Mouse (Mus musculus): ENCODE measurements at regions not wholly inside any gene's neighbourhood (a gene's known extent, or its start where the extent isn't known, plus 50 kb on each side); places are given as distances from the start of the nearest gene placed in this dataset.

DNA sequence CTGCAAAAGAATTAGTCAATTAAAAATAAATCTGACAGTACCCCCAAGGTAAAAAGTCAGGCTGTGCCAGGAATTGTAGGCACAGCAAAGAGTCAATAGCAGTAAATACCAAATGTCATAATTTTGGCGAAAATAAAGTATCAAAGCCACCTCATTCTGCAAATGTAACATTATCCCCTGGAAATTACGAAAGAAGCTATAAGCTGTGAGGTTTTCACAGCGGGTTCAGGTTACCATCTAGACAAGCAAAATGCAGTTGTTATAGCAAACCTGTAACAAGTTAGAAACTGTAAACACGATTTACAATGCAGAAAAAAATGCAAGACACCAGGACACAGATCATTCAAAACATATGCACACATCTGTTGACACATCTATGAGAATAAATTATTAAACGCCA lies 87.6 kb downstream of the Gm12728 start:
- no peaks in the 10 kb centered on the region for H3K9me3 ChIP-seq (ENCODE audit: control insufficient read depth, low read length)
- H3K36me3 ChIP-seq (ENCODE audit: control insufficient read depth, insufficient read depth, low read length) = no peaks in the 10 kb centered on the region
- no peak overlapping the region for H3K4me3 ChIP-seq (ENCODE audit: control insufficient read depth in 1 of 2, insufficient read depth in 1 of 2, low read depth in 1 of 2, low read length in 2 of 2)
- H3K27me3 ChIP-seq (ENCODE audit: control insufficient read depth, insufficient read depth, low read length) = no peaks in the 10 kb centered on the region
- H3K4me2 ChIP-seq (ENCODE audit: low read length) = no peak overlapping the region
- ATAC-seq (ENCODE audit: insufficient number of reproducible peaks, insufficient read depth, low FRiP score, low read depth) = no peak
- no peak overlapping the region for H3K27ac ChIP-seq (replicated peaks in 1 of 2; ENCODE audit: control insufficient read depth in 1 of 2, insufficient read depth in 1 of 2, low read depth in 2 of 2, low read length in 2 of 2)
- WGBS = 81% methylated on average over 5 of the region's 5 CpGs
- H3K4me1 ChIP-seq (ENCODE audit: control insufficient read depth in 2 of 2, insufficient read depth in 2 of 2, low read length in 2 of 2) = peaks cover 10 to 28% of the 10 kb centered on the region in 2 experiments
- H3K9ac ChIP-seq (ENCODE audit: low read length) = no peak overlapping the region

DNA sequence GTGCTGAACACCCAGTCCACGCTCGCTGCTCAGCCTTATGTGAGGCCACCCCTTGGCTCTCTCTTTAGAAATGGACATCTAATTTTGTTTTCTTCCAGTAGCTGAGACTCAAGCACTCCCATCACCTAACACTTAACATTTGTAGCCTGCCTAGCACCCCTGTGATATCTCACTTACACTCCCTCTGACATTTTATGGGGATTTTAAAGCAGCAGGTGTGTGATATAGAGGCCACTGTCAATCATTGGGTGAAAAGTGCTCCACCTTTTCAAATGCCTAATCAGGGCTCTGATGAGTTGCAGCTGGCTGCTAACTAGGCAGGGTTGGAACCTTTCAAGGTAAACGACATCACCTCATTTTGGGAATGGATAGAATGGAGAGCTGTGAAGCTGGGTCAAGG lies 90.2 kb downstream of the Gm12728 start:
- H3K9ac ChIP-seq (ENCODE audit: low read length) = no peak overlapping the region
- H3K4me1 ChIP-seq (ENCODE audit: control insufficient read depth in 2 of 2, insufficient read depth in 2 of 2, low read length in 2 of 2) = peaks cover 5 to 10% of the 10 kb centered on the region in 2 experiments
- no peaks in the 10 kb centered on the region for H3K36me3 ChIP-seq (ENCODE audit: control insufficient read depth, insufficient read depth, low read length)
- H3K9me3 ChIP-seq (ENCODE audit: control insufficient read depth, low read length) = no peaks in the 10 kb centered on the region
- H3K4me2 ChIP-seq (ENCODE audit: low read length) = no peak overlapping the region
- 30% methylated on average over 3 of the region's 3 CpGs for WGBS
- H3K4me3 ChIP-seq (ENCODE audit: control insufficient read depth in 1 of 2, insufficient read depth in 1 of 2, low read depth in 1 of 2, low read length in 2 of 2) = no peak overlapping the region
- H3K27ac ChIP-seq (replicated peaks in 1 of 2; ENCODE audit: control insufficient read depth in 1 of 2, insufficient read depth in 1 of 2, low read depth in 2 of 2, low read length in 2 of 2) = peak overlapping the region in 1 of 2 experiments; percentile 56; a peak in 1 of 4 replicates
- no peaks in the 10 kb centered on the region for H3K27me3 ChIP-seq (ENCODE audit: control insufficient read depth, insufficient read depth, low read length)
- no peak for ATAC-seq (ENCODE audit: insufficient number of reproducible peaks, insufficient read depth, low FRiP score, low read depth)

DNA sequence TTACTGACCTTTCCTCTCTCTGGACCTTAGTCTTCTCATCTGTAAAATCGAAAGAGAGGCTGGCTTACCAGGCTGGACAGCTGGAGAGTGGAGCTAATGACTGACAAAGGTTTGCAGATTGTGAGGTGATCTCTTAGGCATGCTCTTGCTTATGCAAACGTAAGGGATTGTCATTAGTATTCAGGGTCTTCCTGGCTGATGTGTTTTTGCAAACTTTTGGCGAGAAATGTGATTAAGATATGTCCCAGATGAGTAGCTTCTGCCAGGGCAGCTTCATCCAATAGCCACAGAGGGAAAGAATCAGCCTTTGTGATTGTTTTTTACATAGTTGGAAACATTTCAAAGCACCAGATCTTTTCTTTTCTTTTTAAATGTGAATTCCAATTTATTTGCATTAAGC lies 95.1 kb downstream of the Gm12728 start:
- Histone ChIP-seq H3K27ac (replicated peaks in 1 of 2; ENCODE audit: control insufficient read depth in 1 of 2, insufficient read depth in 1 of 2, low read depth in 2 of 2, low read length in 2 of 2) (no peak overlapping the region), H3K4me1 (ENCODE audit: control insufficient read depth in 2 of 2, insufficient read depth in 2 of 2, low read length in 2 of 2) (peaks cover 2 to 7% of the 10 kb centered on the region in 2 experiments; a peak in 3 of 4 replicates), H3K4me3 (ENCODE audit: control insufficient read depth in 1 of 2, insufficient read depth in 1 of 2, low read depth in 1 of 2, low read length in 2 of 2) (no peak overlapping the region), H3K9ac (ENCODE audit: low read length) (no peak overlapping the region), H3K27me3 (ENCODE audit: control insufficient read depth, insufficient read depth, low read length) (no peaks in the 10 kb centered on the region), H3K36me3 (ENCODE audit: control insufficient read depth, insufficient read depth, low read length) (no peaks in the 10 kb centered on the region), H3K4me2 (ENCODE audit: low read length) (no peak overlapping the region), H3K9me3 (ENCODE audit: control insufficient read depth, low read length) (no peaks in the 10 kb centered on the region)
- 63% methylated on average over 3 of the region's 3 CpGs for WGBS
- ATAC-seq (ENCODE audit: insufficient number of reproducible peaks, insufficient read depth, low FRiP score, low read depth) = no peak

DNA sequence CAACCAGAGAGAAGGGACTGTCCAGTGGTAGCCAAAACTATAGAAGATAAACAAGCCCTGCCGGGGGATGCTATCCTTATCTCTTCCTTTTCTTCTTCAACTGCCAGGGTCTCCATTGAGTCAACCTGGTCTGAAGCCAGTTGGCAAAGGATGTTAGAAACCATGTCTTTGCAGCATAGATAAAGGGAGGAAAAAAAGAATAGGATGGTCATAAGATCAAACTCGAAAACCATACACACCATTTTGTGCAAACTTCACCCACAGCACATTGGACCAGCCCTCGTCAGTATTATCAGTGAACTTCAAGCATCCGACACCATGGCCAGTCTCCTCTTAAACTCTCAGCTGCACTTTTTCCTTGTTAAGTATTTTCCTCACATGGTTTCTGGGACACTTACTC lies 101.8 kb downstream of the Gm12728 start:
- H3K9me3 ChIP-seq (ENCODE audit: control insufficient read depth, low read length) = no peaks in the 10 kb centered on the region
- no peak overlapping the region for H3K27ac ChIP-seq (replicated peaks in 1 of 2; ENCODE audit: control insufficient read depth in 1 of 2, insufficient read depth in 1 of 2, low read depth in 2 of 2, low read length in 2 of 2)
- no peak overlapping the region for H3K9ac ChIP-seq (ENCODE audit: low read length)
- no peak overlapping the region for H3K4me3 ChIP-seq (ENCODE audit: control insufficient read depth in 1 of 2, insufficient read depth in 1 of 2, low read depth in 1 of 2, low read length in 2 of 2)
- H3K36me3 ChIP-seq (ENCODE audit: control insufficient read depth, insufficient read depth, low read length) = no peaks in the 10 kb centered on the region
- no peaks in the 10 kb centered on the region for H3K27me3 ChIP-seq (ENCODE audit: control insufficient read depth, insufficient read depth, low read length)
- no peak overlapping the region for H3K4me2 ChIP-seq (ENCODE audit: low read length)
- no peak; the same call in 1 of the 2 replicates for ATAC-seq (ENCODE audit: insufficient number of reproducible peaks, insufficient read depth, low FRiP score, low read depth)
- H3K4me1 ChIP-seq (ENCODE audit: control insufficient read depth in 2 of 2, insufficient read depth in 2 of 2, low read length in 2 of 2) = no peaks in the 10 kb centered on the region
- 58% methylated on average over 4 of the region's 4 CpGs for WGBS

DNA sequence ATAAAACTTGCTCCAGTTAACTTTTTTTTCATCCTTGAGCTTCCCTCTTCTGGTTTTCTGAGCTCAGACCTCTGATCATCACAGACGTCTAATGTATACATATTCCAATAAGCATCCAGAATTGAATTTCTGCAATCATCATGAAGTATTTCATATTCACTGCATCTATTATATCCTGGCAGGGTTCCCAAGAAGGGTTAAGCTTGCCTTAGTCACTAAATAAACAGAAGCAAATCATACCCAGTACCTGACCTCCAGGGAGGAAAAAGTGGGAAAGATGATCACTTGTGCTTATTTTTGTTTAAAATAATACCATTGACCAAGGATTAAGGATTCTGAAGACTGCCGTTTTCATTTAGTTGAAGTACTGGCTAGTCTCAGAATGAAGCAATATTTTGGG lies 102.4 kb downstream of the Gm12728 start:
- no peaks in the 10 kb centered on the region for H3K27me3 ChIP-seq (ENCODE audit: control insufficient read depth, insufficient read depth, low read length)
- no peak overlapping the region for H3K4me2 ChIP-seq (ENCODE audit: low read length)
- no peak overlapping the region for H3K9ac ChIP-seq (ENCODE audit: low read length)
- no peak overlapping the region for H3K27ac ChIP-seq (replicated peaks in 1 of 2; ENCODE audit: control insufficient read depth in 1 of 2, insufficient read depth in 1 of 2, low read depth in 2 of 2, low read length in 2 of 2)
- WGBS = 78% methylated on average over 2 of the region's 2 CpGs
- ATAC-seq (ENCODE audit: insufficient number of reproducible peaks, insufficient read depth, low FRiP score, low read depth) = no peak
- H3K9me3 ChIP-seq (ENCODE audit: control insufficient read depth, low read length) = no peaks in the 10 kb centered on the region
- H3K36me3 ChIP-seq (ENCODE audit: control insufficient read depth, insufficient read depth, low read length) = no peaks in the 10 kb centered on the region
- no peaks in the 10 kb centered on the region for H3K4me1 ChIP-seq (ENCODE audit: control insufficient read depth in 2 of 2, insufficient read depth in 2 of 2, low read length in 2 of 2)
- H3K4me3 ChIP-seq (ENCODE audit: control insufficient read depth in 1 of 2, insufficient read depth in 1 of 2, low read depth in 1 of 2, low read length in 2 of 2) = no peak overlapping the region

DNA sequence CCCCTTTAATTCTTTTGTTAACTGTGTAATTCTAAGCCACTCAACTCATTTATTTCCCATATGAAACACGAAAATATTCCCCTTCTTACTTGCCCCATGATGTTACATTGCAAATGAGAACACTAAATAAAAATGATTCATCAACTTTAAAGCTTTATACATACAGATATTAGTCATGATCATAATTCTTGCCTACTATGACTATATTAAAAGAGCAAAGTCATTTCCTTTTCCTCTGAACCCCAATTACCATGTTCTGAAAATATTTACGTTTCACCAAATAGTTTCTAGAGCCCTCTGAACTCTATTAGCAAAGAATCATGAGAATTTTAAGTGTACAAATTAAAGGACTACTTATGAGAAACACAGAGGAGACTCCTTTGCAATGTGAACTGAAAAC lies 105.4 kb downstream of the Gm12728 start:
- H3K27ac ChIP-seq (replicated peaks in 1 of 2; ENCODE audit: control insufficient read depth in 1 of 2, insufficient read depth in 1 of 2, low read depth in 2 of 2, low read length in 2 of 2) = no peak overlapping the region
- H3K9me3 ChIP-seq (ENCODE audit: control insufficient read depth, low read length) = no peaks in the 10 kb centered on the region
- H3K4me1 ChIP-seq (ENCODE audit: control insufficient read depth in 2 of 2, insufficient read depth in 2 of 2, low read length in 2 of 2) = no peaks in the 10 kb centered on the region
- no peak overlapping the region for H3K9ac ChIP-seq (ENCODE audit: low read length)
- no peak overlapping the region for H3K4me3 ChIP-seq (ENCODE audit: control insufficient read depth in 1 of 2, insufficient read depth in 1 of 2, low read depth in 1 of 2, low read length in 2 of 2)
- 77% methylated on average over 2 of the region's 2 CpGs for WGBS
- H3K27me3 ChIP-seq (ENCODE audit: control insufficient read depth, insufficient read depth, low read length) = no peaks in the 10 kb centered on the region
- no peaks in the 10 kb centered on the region for H3K36me3 ChIP-seq (ENCODE audit: control insufficient read depth, insufficient read depth, low read length)
- ATAC-seq (ENCODE audit: insufficient number of reproducible peaks, insufficient read depth, low FRiP score, low read depth) = no peak
- H3K4me2 ChIP-seq (ENCODE audit: low read length) = no peak overlapping the region

DNA sequence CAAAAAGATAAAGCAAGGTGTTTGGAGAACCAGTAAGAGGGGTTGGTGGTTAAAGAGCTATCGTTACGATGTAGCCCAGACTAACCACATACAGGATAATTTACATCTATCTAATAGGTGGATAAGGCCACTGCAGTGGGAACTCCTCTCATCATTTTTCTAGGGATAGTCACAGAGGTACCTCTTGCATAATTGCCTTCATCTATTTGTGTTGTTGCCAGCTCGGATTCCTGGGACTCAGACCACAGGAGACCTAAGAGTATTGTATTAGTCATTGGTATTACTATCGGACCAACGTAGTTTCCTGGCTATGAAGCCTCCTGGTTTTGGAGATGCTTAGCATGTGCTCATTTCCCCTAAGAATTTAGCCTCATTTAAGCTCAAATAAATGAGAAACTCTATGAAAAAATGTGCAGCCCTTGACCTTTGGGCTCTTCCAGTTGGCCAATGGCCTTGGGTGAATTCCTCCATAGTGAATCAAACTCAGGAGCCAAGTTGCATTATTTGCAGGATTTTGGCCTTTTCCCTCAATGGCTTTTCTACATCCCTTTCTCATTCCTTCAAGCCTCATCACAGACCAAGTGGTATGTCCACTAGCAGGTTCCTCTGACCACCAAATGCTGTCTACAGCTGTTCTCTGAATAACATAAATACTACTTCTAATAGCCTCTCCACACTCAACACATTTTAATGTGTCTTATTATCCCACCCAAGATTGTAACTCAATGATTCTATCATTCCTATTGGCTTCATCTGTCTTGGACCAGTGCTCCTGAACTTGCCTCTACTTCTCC lies 108.6 kb downstream of the Gm12728 start:
- Histone ChIP-seq H3K4me1 (ENCODE audit: control insufficient read depth in 2 of 2, insufficient read depth in 2 of 2, low read length in 2 of 2) (no peaks in the 10 kb centered on the region), H3K9me3 (ENCODE audit: control insufficient read depth, low read length) (no peaks in the 10 kb centered on the region), H3K27me3 (ENCODE audit: control insufficient read depth, insufficient read depth, low read length) (no peaks in the 10 kb centered on the region), H3K36me3 (ENCODE audit: control insufficient read depth, insufficient read depth, low read length) (no peaks in the 10 kb centered on the region), H3K9ac (ENCODE audit: low read length) (no peak overlapping the region), H3K4me3 (ENCODE audit: control insufficient read depth in 1 of 2, insufficient read depth in 1 of 2, low read depth in 1 of 2, low read length in 2 of 2) (no peak overlapping the region), H3K27ac (replicated peaks in 1 of 2; ENCODE audit: control insufficient read depth in 1 of 2, insufficient read depth in 1 of 2, low read depth in 2 of 2, low read length in 2 of 2) (no peak overlapping the region), H3K4me2 (ENCODE audit: low read length) (no peak overlapping the region)
- 88% methylated on average over 5 of the region's 5 CpGs for WGBS
- no peak for ATAC-seq (ENCODE audit: insufficient number of reproducible peaks, insufficient read depth, low FRiP score, low read depth)

DNA sequence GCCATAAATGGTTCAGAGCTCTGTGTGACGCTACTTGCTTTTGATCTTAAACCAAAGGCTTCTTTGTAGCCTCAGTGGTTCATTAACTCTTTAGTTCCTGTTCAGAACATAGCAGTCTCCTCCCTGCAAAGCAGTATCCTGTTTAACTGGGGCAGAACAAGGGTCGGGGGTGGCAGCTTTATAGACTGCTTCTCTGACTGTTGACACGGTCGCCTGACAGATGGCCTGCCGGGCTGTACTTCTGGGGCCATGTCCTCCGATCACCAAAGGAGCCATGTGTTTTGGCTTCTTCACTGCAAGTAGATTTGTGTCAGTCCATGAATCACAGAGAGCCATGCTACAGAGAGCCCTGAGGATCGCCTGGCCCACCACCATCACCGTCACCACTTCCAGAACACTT lies 115.2 kb downstream of the Gm12728 start:
- H3K4me3 ChIP-seq (ENCODE audit: control insufficient read depth in 1 of 2, insufficient read depth in 1 of 2, low read depth in 1 of 2, low read length in 2 of 2) = no peak overlapping the region
- H3K4me1 ChIP-seq (ENCODE audit: control insufficient read depth in 2 of 2, insufficient read depth in 2 of 2, low read length in 2 of 2) = no peaks in the 10 kb centered on the region
- H3K36me3 ChIP-seq (ENCODE audit: control insufficient read depth, insufficient read depth, low read length) = no peaks in the 10 kb centered on the region
- no peak overlapping the region for H3K9ac ChIP-seq (ENCODE audit: low read length)
- no peak for ATAC-seq (ENCODE audit: insufficient number of reproducible peaks, insufficient read depth, low FRiP score, low read depth)
- H3K4me2 ChIP-seq (ENCODE audit: low read length) = no peak overlapping the region
- no peaks in the 10 kb centered on the region for H3K9me3 ChIP-seq (ENCODE audit: control insufficient read depth, low read length)
- no peak overlapping the region for H3K27ac ChIP-seq (replicated peaks in 1 of 2; ENCODE audit: control insufficient read depth in 1 of 2, insufficient read depth in 1 of 2, low read depth in 2 of 2, low read length in 2 of 2)
- no peaks in the 10 kb centered on the region for H3K27me3 ChIP-seq (ENCODE audit: control insufficient read depth, insufficient read depth, low read length)
- WGBS = 81% methylated on average over 8 of the region's 8 CpGs

Measured in heart, embryonic 14.5 days (tissue).